Mouse (Mus musculus) left cerebral cortex, postnatal 14 days (tissue): ENCODE results near the gene Saysd1. TPM values are rescaled to one million over a fixed set of nuclear protein-coding genes. Genes with fewer than 3 reads are reported as not detected.

Source experiments
- DNase-seq, 2 experiments: peaks; one replicate each; pipeline ENCODE4 v3.0.0; 2021 to 2022; ENCODE audit warnings: low spot score in 2 of 2, mixed read lengths in 1 of 2
- intact Hi-C: fragments of 180-260 bp; cut with DNase I; formaldehyde crosslinking; loops from one replicate; pipeline ENCODE4 v1.15.1; 2025
- total RNA-seq, 2 experiments: library from RNA; stranded (reverse); gene quantifications; 2 replicates each; pipeline ENCODE4 v1.2.3; 2021

Saysd1 gene
- total RNA-seq, 2 experiments from 2014 or later: 4.5 to 4.9 TPM

GRCm38 (mm10) chr14:20116149-20116605 is 22.2 kb downstream of the Saysd1 start:
- no peak for DNase-seq
- intact Hi-C loops: no loop called here

- no peak for DNase-seq
- intact Hi-C loops: loop anchor here (1.0 kb wide), 1 partner anchor 143 kb away; no protein-coding TSS in a partner anchor
Measured at GRCm38 (mm10) chr14:20114951-20115350, 23.4 kb downstream of the Saysd1 start.

GRCm38 (mm10) chr14:20113964-20114363 is 24.4 kb downstream of the Saysd1 start:
- DNase-seq: peak; percentile 90 to 93
- intact Hi-C loops: loop anchor here (1.0 kb wide), 1 partner anchor 144 kb away; no protein-coding TSS in a partner anchor

GRCm38 (mm10) chr14:20113189-20113961 is 25.0 kb downstream of the Saysd1 start:
- intact Hi-C loops: no loop called here
- DNase-seq: no peak

- no peak for DNase-seq
- intact Hi-C loops: no loop called here
Measured at GRCm38 (mm10) chr14:20112218-20112617, 26.1 kb downstream of the Saysd1 start.

- no peak for DNase-seq
- intact Hi-C loops: no loop called here
Measured at GRCm38 (mm10) chr14:20110945-20111344, 27.4 kb downstream of the Saysd1 start.

GRCm38 (mm10) chr14:20106271-20106670 is 32.1 kb downstream of the Saysd1 start:
- intact Hi-C loops: no loop called here
- no peak for DNase-seq

- no peak for DNase-seq
- intact Hi-C loops: no loop called here
Measured at GRCm38 (mm10) chr14:20103207-20103606, 35.1 kb downstream of the Saysd1 start.

GRCm38 (mm10) chr14:20098061-20098460 is 40.3 kb downstream of the Saysd1 start:
- intact Hi-C loops: no loop called here
- DNase-seq: no peak

GRCm38 (mm10) chr14:20094942-20095341 is 43.4 kb downstream of the Saysd1 start:
- no peak for DNase-seq
- intact Hi-C loops: no loop called here

GRCm38 (mm10) chr14:20093493-20093892 is 44.8 kb downstream of the Saysd1 start:
- intact Hi-C loops: no loop called here
- DNase-seq: no peak

- DNase-seq: no peak
- intact Hi-C loops: no loop called here
Measured at GRCm38 (mm10) chr14:20084335-20084734, 54.0 kb downstream of the Saysd1 start.

- DNase-seq: peak; percentile 85 to 92
Measured at GRCm38 (mm10) chr14:20082536-20083325, 55.6 kb downstream of the Saysd1 start.

GRCm38 (mm10) chr14:20081937-20082533 is 56.3 kb downstream of the Saysd1 start:
- no peak for DNase-seq
- intact Hi-C loops: no loop called here

More at GRCm38 (mm10) chr14:20082536-20083325, 55.6 kb downstream of the Saysd1 start:
- intact Hi-C loops: no loop called here

GRCm38 (mm10) chr14:20081084-20081483 is 57.2 kb downstream of the Saysd1 start:
- DNase-seq: no peak
- intact Hi-C loops: no loop called here

GRCm38 (mm10) chr14:20077181-20077580 is 61.2 kb downstream of the Saysd1 start:
- intact Hi-C loops: loop anchor here (10.0 kb wide), 1 partner anchor 152 kb away; no protein-coding TSS in a partner anchor
- DNase-seq: no peak

- intact Hi-C loops: loop anchor here (10.0 kb wide), 1 partner anchor 151 kb away; no protein-coding TSS in a partner anchor
- no peak for DNase-seq
Measured at GRCm38 (mm10) chr14:20075544-20075943, 62.8 kb downstream of the Saysd1 start.

GRCm38 (mm10) chr14:20074759-20075158 is 63.6 kb downstream of the Saysd1 start:
- intact Hi-C loops: loop anchor here (10.0 kb wide), 1 partner anchor 150 kb away; no protein-coding TSS in a partner anchor
- DNase-seq: no peak

GRCm38 (mm10) chr14:20070629-20071028 is 67.7 kb downstream of the Saysd1 start:
- peak; percentile 46 to 63 for DNase-seq
- intact Hi-C loops: loop anchor here (10.0 kb wide), 1 partner anchor 146 kb away; no protein-coding TSS in a partner anchor

- intact Hi-C loops: loop anchor here (5.0 kb wide), 2 partner anchors 211 to 361 kb away; no protein-coding TSS in a partner anchor
- DNase-seq: no peak
Measured at GRCm38 (mm10) chr14:20068365-20068764, 70.0 kb downstream of the Saysd1 start.
